Mouse (Mus musculus): Measurements from ENCODE around the gene Naa15. TPM values are rescaled to one million over a fixed set of nuclear protein-coding genes. Genes with fewer than 3 reads are reported as not detected.

Gene Naa15
- total and polyA plus RNA-seq, 3 experiments: 27.6 to 95.3 (median 59.0) TPM

- peak; percentile 49 for DNase-seq (ENCODE audit: extremely low read depth)
- Histone ChIP-seq H3K27me3 (replicated peaks) (no peaks in the 10 kb centered on the region), H3K4me2 (ENCODE audit: insufficient read depth, low read depth, poor library complexity, severe bottlenecking) (no peak overlapping the region), H3K27ac (ENCODE audit: insufficient read depth, low read depth) (no peak overlapping the region), H3K4me3 (replicated peaks in 1 of 3; ENCODE audit: low read depth in 2 of 3, low read length in 2 of 3, poor library complexity in 1 of 3) (no peak overlapping the region), H3K79me2 (replicated peaks; ENCODE audit: control insufficient read depth, extremely low read depth, insufficient read depth, poor library complexity, severe bottlenecking) (peaks cover 12% of the 10 kb centered on the region), H3K9me3 (replicated peaks; ENCODE audit: low read length) (no peaks in the 10 kb centered on the region), H3K36me3 (replicated peaks in 1 of 2; ENCODE audit: control insufficient read depth in 1 of 2, insufficient read depth in 1 of 2, low read length in 1 of 2) (peaks cover 0 to 4% of the 10 kb centered on the region in 2 experiments), H3K4me1 (ENCODE audit: control insufficient read depth in 1 of 2, insufficient read depth in 2 of 2) (peaks cover 6 to 34% of the 10 kb centered on the region in 2 experiments; a peak in 3 of 4 replicates), H3K9ac (ENCODE audit: insufficient read depth, low read depth) (no peak overlapping the region)
- dilution Hi-C loops (cut with MboI; ENCODE audit: extremely low pct_ligation_motif_present, extremely low pct_unique_long_range_greater_than_20kb, low sequenced_read_pairs) (no loop called here), in situ Hi-C loops (cut with MboI; ENCODE audit: low pct_ligation_motif_present, low pct_unique_long_range_greater_than_20kb, low sequenced_read_pairs) (loop anchor here (10.0 kb wide), 3 partner anchors 163 to 763 kb away; no protein-coding TSS in a partner anchor)
- TF ChIP-seq RAD21 (IDR thresholded peaks at IDR 0.05; ENCODE audit: low read depth, low read length): no peak
Observed at GRCm38 (mm10) chr3:51481881-51482280, 66.9 kb downstream of the Naa15 start.

GRCm38 (mm10) chr3:51482781-51483180 is 67.8 kb downstream of the Naa15 start:
- peak overlapping the region; percentile 97; the same call in 1 of the 2 replicates for H3K9ac ChIP-seq (ENCODE audit: insufficient read depth, low read depth)
- TF ChIP-seq POLR2A (IDR thresholded peaks at IDR 0.05; ENCODE audit: low read depth, low read length): no peak
- no peak for TF ChIP-seq RCOR1 (conservative IDR thresholded peaks at IDR 0.05; ENCODE audit: low read depth, low read length)
- TF ChIP-seq ETS1 (conservative IDR thresholded peaks at IDR 0.05; ENCODE audit: low read depth, low read length): no peak
- TF ChIP-seq MXI1 (IDR thresholded peaks at IDR 0.05; ENCODE audit: low read depth, low read length): no peak
- no peak for TF ChIP-seq JUND (conservative IDR thresholded peaks at IDR 0.05; ENCODE audit: low read depth, low read length)
- TF ChIP-seq MYC (IDR thresholded peaks at IDR 0.05; ENCODE audit: low read depth, low read length): no peak
- TF ChIP-seq ZNF384 (IDR thresholded peaks at IDR 0.05; ENCODE audit: low read depth, low read length): no peak
- no peak for TF ChIP-seq USF1 (IDR thresholded peaks at IDR 0.05; ENCODE audit: low read depth, low read length)
- no peak for TF ChIP-seq CTCF (conservative IDR thresholded peaks at IDR 0.05 in 1 of 2, IDR thresholded peaks at IDR 0.05 in 1 of 2; ENCODE audit: low read depth in 2 of 2, low read length in 2 of 2)
- TF ChIP-seq CHD1 (IDR thresholded peaks at IDR 0.05; ENCODE audit: low read depth, low read length): no peak
- TF ChIP-seq KAT2A (IDR thresholded peaks at IDR 0.05; ENCODE audit: insufficient replicate concordance, low read length): no peak
- TF ChIP-seq SMC3 (IDR thresholded peaks at IDR 0.05; ENCODE audit: low read depth, low read length): no peak
- no peak for TF ChIP-seq ZMIZ1 (IDR thresholded peaks at IDR 0.05; ENCODE audit: low read depth, low read length)
- no peak for TF ChIP-seq ELF1 (IDR thresholded peaks at IDR 0.05; ENCODE audit: low read depth, low read length)
- TF ChIP-seq NRF1 (IDR thresholded peaks at IDR 0.05; ENCODE audit: low read depth, low read length): no peak
- TF ChIP-seq ZC3H11A (IDR thresholded peaks at IDR 0.05; ENCODE audit: low read depth, low read length): no peak
- no peak for TF ChIP-seq GABPA (IDR thresholded peaks at IDR 0.05; ENCODE audit: insufficient replicate concordance, low read depth, low read length)
- TF ChIP-seq CHD2 (IDR thresholded peaks at IDR 0.05; ENCODE audit: low read length): no peak
- H3K79me2 ChIP-seq (replicated peaks; ENCODE audit: control insufficient read depth, extremely low read depth, insufficient read depth, poor library complexity, severe bottlenecking): peaks cover 15% of the 10 kb centered on the region
- H3K27ac ChIP-seq (ENCODE audit: insufficient read depth, low read depth): no peak overlapping the region
- in situ Hi-C loops (cut with MboI; ENCODE audit: low pct_ligation_motif_present, low pct_unique_long_range_greater_than_20kb, low sequenced_read_pairs) (loop anchor here (10.0 kb wide), 3 partner anchors 162 to 762 kb away; no protein-coding TSS in a partner anchor), dilution Hi-C loops (cut with MboI; ENCODE audit: extremely low pct_ligation_motif_present, extremely low pct_unique_long_range_greater_than_20kb, low sequenced_read_pairs) (no loop called here)
- DNase-seq (ENCODE audit: extremely low read depth): no peak
- peaks cover 0 to 7% of the 10 kb centered on the region in 2 experiments for H3K36me3 ChIP-seq (replicated peaks in 1 of 2; ENCODE audit: control insufficient read depth in 1 of 2, insufficient read depth in 1 of 2, low read length in 1 of 2)
- peak overlapping the region in 2 of 3 experiments; percentile 62 to 97 for H3K4me3 ChIP-seq (replicated peaks in 1 of 3; ENCODE audit: low read depth in 2 of 3, low read length in 2 of 3, poor library complexity in 1 of 3)
- H3K9me3 ChIP-seq (replicated peaks; ENCODE audit: low read length): no peaks in the 10 kb centered on the region
- H3K27me3 ChIP-seq (replicated peaks): no peaks in the 10 kb centered on the region
- H3K4me2 ChIP-seq (ENCODE audit: insufficient read depth, low read depth, poor library complexity, severe bottlenecking): peak overlapping the region; percentile 88; the same call in 1 of the 2 replicates
- peaks cover 6 to 36% of the 10 kb centered on the region in 2 experiments; a peak in 3 of 4 replicates for H3K4me1 ChIP-seq (ENCODE audit: control insufficient read depth in 1 of 2, insufficient read depth in 2 of 2)

All from CH12.LX (cell line).